Mouse (Mus musculus) gastrocnemius, adult 8-10 months (tissue): Measurements from ENCODE around the gene Necab2. TPM values are rescaled to one million over a fixed set of nuclear protein-coding genes. Genes with fewer than 3 reads are reported as not detected.

Source experiments
- DNase-seq, 2 experiments: peaks; one replicate each; pipeline ENCODE4 v3.0.0; 2022; ENCODE audit warnings: low spot score in 2 of 2
- total RNA-seq, 4 experiments: library from RNA; stranded (reverse); gene quantifications; 2 replicates each; pipeline ENCODE4 v1.2.4; 2022

The Necab2 gene
- total RNA-seq, result under 1 TPM in 1 of 4 experiments, not detected in 3; 0.22 TPM

GRCm38 (mm10) chr8:119446211-119446989 lies at the start of gene Necab2:
Necab2 (plus strand) TSS chr8:119446719.
- DNase-seq, result peak; percentile 74 to 75

GRCm38 (mm10) chr8:119398558-119398957 lies 48.0 kb upstream of the Necab2 start:
- DNase-seq, result no peak

- DNase-seq, result peak in 1 of 2 experiments; percentile 51
Measured at GRCm38 (mm10) chr8:119399255-119399654, 47.3 kb upstream of the Necab2 start.

- no peak for DNase-seq
Measured at GRCm38 (mm10) chr8:119400122-119400671, 46.3 kb upstream of the Necab2 start.

- DNase-seq, result no peak
Measured at GRCm38 (mm10) chr8:119400904-119401303, 45.6 kb upstream of the Necab2 start.

GRCm38 (mm10) chr8:119403912-119404311 lies 42.6 kb upstream of the Necab2 start:
- DNase-seq, result no peak

- DNase-seq, result no peak
Measured at GRCm38 (mm10) chr8:119404648-119405047, 41.9 kb upstream of the Necab2 start.

- no peak for DNase-seq
Measured at GRCm38 (mm10) chr8:119408311-119408710, 38.2 kb upstream of the Necab2 start.

GRCm38 (mm10) chr8:119412037-119412734 lies 34.3 kb upstream of the Necab2 start:
- DNase-seq, result no peak

GRCm38 (mm10) chr8:119412735-119413498 lies 33.6 kb upstream of the Necab2 start:
- DNase-seq, result peak; percentile 46 to 56

GRCm38 (mm10) chr8:119413605-119414004 lies 32.9 kb upstream of the Necab2 start:
- DNase-seq, result no peak

GRCm38 (mm10) chr8:119420318-119420717 lies 26.2 kb upstream of the Necab2 start:
- no peak for DNase-seq

GRCm38 (mm10) chr8:119421603-119422122 lies 24.9 kb upstream of the Necab2 start:
- DNase-seq, result no peak

- DNase-seq, result peak in 1 of 2 experiments; percentile 55
Measured at GRCm38 (mm10) chr8:119422123-119422711, 24.3 kb upstream of the Necab2 start.

GRCm38 (mm10) chr8:119423631-119424141 lies 22.8 kb upstream of the Necab2 start:
- no peak for DNase-seq

- DNase-seq, result no peak
Measured at GRCm38 (mm10) chr8:119424199-119424733, 22.3 kb upstream of the Necab2 start.

- no peak for DNase-seq
Measured at GRCm38 (mm10) chr8:119424740-119425139, 21.8 kb upstream of the Necab2 start.

GRCm38 (mm10) chr8:119425533-119425932 lies 21.0 kb upstream of the Necab2 start:
- DNase-seq, result no peak

GRCm38 (mm10) chr8:119426069-119426735 lies 20.3 kb upstream of the Necab2 start:
- DNase-seq, result no peak
